Mouse (Mus musculus): Measurements from ENCODE around the gene Defb22.

Gene Defb22

GRCm38 (mm10) chr2:152438963-152439362 is 51.0 kb downstream of the Defb22 start:
- no peak for DNase-seq

- peak; percentile 82 to 92 for DNase-seq
Observed at GRCm38 (mm10) chr2:152436983-152437860, 52.7 kb downstream of the Defb22 start.

GRCm38 (mm10) chr2:152436405-152436901 is 53.5 kb downstream of the Defb22 start:
- no peak for DNase-seq
